Mouse (Mus musculus): ENCODE data around the gene Defa30. TPM values are rescaled to one million over a fixed set of nuclear protein-coding genes. Genes with fewer than 3 reads are reported as not detected.
A peak's percentile ranks its signal among the peaks of the same experiment; 100 is the strongest.
"Not testable (repeated sequence)": the region's sequence is repeated elsewhere in the genome, so short reads cannot be mapped to it uniquely, and the experiment has no call there.

Gene Defa30
- total RNA-seq (2022): not detected

- not testable (repeated sequence) for DNase-seq
These were observed at the start of gene Defa30 for GRCm38 (mm10) chr8:21134342-21134741. Gene Defa30 (plus strand): TSS chr8:21134642.

GRCm38 (mm10) chr8:21093106-21093505 lies 41.3 kb upstream of the Defa30 start:
- peak; percentile 0 for DNase-seq

DNA sequence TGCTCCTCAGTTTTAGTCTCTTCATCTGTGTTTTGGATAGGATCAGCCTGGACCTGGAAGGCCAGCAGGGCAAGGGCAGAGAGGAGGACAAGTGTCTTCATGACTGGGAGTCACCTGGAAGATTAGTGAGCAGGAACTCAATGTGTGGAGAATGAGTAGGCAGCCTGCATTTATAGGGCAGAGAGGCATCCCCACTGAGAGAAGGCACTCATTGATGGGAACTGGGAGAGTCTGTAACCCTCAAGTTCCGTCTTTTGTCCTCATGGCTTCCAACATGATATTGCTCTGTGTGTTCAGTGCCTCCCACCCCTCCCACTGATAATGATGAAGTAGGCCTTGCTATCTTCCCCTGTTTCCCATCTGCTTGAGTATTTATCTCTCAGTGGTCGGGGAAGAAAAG lies 38.5 kb upstream of the Defa30 start, which contains the start of gene Gm14851:
Gene Gm14851 (minus strand): TSS at position 101 of the 400 bp plus-strand sequence.
- DNase-seq: not testable (repeated sequence)

DNA sequence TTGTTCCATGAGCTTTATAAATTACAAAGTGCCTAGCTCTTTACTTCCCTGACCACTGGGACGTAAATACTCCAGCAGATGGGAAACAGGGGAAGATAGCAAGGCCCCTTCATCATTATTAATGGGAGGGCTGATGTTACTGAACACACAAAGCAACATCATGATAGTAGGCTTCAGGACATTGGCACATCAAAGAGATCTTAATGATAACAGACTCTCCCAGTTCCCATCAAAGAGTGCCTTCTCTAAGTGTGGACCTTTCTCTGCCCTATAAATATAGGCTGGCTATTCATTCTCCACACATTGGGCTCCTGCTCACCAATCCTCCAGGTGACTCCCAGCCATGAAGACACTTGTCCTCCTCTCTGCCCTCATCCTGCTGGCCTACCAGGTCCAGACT lies 27.5 kb downstream of the Defa30 start, which contains the start of gene Defa22:
Gene Defa22 (plus strand): TSS at position 301 of the 400 bp plus-strand sequence.
- DNase-seq: not testable (repeated sequence)

Other genes starting within 250 kb of the Defa30 start
- not detected for gene Defb33, start 242.0 kb upstream of the Defa30 start, total RNA-seq (2022)
- gene Gm15056, start 232.0 kb upstream of the Defa30 start, total RNA-seq (2022): not detected
- not detected for gene Gm6040, start 212.6 kb upstream of the Defa30 start, total RNA-seq (2022)
- not detected for gene AY761185, start 189.9 kb upstream of the Defa30 start, total RNA-seq (2022)
- gene Defa21, start 109.1 kb upstream of the Defa30 start, total RNA-seq (2022): not detected
- gene Defa23, start 79.6 kb upstream of the Defa30 start, total RNA-seq (2022): not detected
- not detected for gene Defa35, start 69.6 kb upstream of the Defa30 start, total RNA-seq (2022)
- gene Defa25, start 50.2 kb upstream of the Defa30 start, total RNA-seq (2022): not detected
- not detected for gene Gm14851, start 38.6 kb upstream of the Defa30 start, total RNA-seq (2022)
- not detected for gene Defa22, start 27.6 kb downstream of the Defa30 start, total RNA-seq (2022)
- not detected for gene Defa31, start 57.0 kb downstream of the Defa30 start, total RNA-seq (2022)
- gene Gm15293, start 66.9 kb downstream of the Defa30 start, total RNA-seq (2022): not detected
- not detected for gene Gm15292, start 115.1 kb downstream of the Defa30 start, total RNA-seq (2022)
- not detected for gene Defa27, start 180.9 kb downstream of the Defa30 start, total RNA-seq (2022)
- gene Defa29, start 192.4 kb downstream of the Defa30 start, total RNA-seq (2022): not detected
- not detected for gene Defa2, start 243.9 kb downstream of the Defa30 start, total RNA-seq (2022)